Mouse (Mus musculus) T-helper 2 cell (primary cell): Measurements from ENCODE around the gene Usp20.
"Not testable (repeated sequence)": the region's sequence is repeated elsewhere in the genome, so short reads cannot be mapped to it uniquely, and the experiment has no call there.

Experiments
- in situ Hi-C: fragments of 300-600 bp; cut with MboI, MseI; formaldehyde crosslinking; loops from one replicate; pipeline ENCODE4 v1.15.1; 2025; ENCODE audit warnings: high pct_unique_total_duplicates

The Usp20 gene

DNA sequence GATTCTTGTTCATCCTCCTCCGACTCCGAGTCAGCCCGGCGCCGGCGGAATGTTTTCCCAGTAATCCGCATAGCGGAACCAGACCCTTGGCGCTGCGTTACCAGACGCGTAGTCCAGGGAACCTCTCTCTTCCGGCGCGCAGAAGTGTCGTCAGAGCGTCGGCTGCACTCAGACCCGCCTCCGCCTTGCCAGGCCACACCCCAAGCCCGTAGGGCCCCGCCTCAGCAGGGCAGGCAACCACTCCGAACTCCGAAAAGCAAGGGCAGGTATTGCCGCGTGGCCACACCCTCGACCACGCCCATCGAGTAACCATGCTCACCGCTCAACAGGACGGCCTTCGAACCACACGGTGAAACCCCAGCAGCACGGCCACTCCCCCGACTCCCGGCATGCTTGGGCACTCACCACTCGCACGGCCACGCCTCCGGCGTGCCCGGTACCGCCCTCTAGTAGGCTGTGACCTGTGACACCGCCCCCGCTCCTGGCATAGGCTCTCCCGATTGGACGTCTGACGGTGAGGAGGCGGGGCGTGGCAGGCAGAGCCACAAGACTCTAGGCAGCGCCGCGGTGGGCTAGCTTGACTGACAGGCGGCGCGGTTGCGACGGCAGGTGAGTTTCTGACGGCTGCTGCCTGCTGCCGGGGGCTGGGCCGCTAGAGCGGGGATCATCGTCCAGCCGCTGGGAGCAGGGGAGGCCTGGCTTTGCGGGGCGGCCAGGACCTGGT lies at the start of gene Usp20, which contains the start of gene BC005624:
Gene Usp20, plus strand, starts transcription at position 490 of the 724 bp plus-strand sequence.
Gene BC005624, minus strand, starts transcription at position 412 of the 724 bp plus-strand sequence.
- in situ Hi-C loops = no loop called here

DNA sequence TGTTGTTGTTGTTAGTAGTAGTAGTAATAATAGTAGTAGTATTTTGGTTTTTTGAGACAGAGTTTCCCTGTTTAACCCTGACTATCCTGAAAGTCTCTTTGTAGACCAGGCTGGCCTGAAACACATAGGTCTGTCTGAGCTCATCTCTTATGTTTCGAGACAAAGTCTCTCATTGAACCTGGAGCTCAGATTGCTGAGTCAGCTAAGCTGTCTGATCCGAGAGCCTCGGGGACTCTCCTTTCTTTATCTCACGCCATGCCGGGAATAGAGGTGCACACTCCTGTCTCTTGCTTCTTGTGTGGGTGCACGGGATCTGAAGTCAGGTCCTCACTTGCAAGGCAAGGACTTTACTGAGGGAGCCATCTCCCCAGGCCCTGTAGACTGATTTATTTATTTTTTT lies 49.0 kb upstream of the Usp20 start:
- in situ Hi-C loops = loop anchor here (5.0 kb wide), 1 partner anchor 41 kb away; no protein-coding TSS in a partner anchor

DNA sequence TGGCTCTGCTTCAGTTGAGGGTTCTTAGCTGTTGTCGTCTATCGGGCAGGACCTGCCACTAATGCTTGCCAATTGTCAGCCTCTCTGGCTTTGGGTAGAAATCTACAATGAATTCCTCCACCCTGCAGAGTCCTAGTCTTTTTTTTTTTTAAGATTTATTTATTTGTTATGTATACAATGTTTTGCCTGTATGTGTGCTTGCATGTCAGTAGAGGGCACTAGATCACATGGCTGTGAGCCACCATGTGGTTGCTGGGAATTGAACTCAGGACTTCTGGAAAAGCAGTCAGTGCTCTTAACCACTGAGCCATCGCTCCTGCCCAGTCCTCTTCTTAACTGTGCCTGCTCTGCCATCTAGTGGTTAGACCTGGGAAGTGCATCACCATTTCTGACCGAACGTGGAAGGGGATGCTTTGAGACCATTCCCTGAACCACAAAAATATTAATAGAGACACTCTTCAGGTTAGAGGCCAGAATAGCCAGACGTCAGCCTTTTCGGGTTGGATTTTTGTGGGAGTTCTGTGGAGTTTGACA lies 48.1 kb upstream of the Usp20 start:
- in situ Hi-C loops = loop anchor here (5.0 kb wide), 1 partner anchor 42 kb away; no protein-coding TSS in a partner anchor

DNA sequence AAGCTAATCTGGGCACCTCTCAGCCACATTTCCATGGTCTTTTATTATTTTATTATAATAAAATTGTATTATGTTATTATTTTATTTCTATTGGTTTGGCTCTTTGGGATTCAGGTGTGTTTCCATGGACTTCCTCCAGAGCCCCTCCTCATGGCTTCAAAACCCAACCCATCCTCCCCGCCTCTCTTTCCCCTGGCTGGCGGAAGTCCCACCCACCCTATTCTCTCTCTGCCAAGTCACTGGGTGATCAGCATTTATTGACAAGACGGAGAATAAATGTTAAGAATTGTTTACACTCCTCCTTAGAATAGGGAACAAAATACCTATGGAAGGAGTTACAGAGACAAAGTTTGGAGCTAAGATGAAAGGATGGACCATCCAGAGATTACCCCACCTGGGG lies 45.3 kb upstream of the Usp20 start:
- in situ Hi-C loops = loop anchor here (5.0 kb wide), 1 partner anchor 110 kb away; no protein-coding TSS in a partner anchor

DNA sequence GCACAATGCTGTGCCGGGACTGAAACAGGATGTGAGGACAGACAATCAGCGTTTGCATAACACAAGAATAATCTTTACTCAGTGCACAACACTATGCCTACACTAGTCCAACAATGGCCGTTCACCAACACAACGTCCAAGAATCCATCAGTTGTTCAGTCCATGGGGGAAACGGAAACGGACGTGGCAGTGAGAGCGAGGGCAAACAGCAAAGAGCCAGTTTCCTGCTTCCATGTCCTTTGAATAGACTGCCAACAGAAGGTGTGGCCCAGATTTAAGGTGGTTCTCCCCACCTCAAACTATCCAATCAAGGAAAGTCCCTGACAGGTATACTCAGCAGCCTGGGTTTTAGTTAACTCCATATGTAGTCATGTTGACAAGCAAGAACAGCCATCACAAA lies 44.3 kb upstream of the Usp20 start:
- in situ Hi-C loops = loop anchor here (5.0 kb wide), 1 partner anchor 110 kb away; no protein-coding TSS in a partner anchor

DNA sequence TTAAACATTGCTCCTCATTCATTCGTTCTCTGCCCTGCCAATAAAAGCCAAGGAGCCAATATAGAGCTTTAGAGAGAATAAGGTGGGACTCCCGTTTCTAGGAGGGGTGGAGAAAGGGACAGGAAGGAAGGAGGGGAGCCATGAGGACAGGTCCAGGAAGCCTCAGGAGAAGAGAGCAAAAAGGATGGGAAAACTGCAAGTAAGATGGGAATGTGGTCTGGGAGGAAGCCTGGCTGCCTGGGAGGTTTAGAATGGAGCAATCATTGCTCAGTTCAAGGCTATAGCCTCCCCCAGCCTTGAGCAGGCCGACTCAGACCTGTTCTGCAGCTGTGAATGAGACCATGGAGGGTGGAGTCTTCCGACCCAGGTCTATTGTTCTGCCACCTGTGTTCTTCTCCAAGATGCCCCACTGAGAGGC lies 43.5 kb upstream of the Usp20 start:
- in situ Hi-C loops = loop anchor here (5.0 kb wide), 1 partner anchor 111 kb away; no protein-coding TSS in a partner anchor

DNA sequence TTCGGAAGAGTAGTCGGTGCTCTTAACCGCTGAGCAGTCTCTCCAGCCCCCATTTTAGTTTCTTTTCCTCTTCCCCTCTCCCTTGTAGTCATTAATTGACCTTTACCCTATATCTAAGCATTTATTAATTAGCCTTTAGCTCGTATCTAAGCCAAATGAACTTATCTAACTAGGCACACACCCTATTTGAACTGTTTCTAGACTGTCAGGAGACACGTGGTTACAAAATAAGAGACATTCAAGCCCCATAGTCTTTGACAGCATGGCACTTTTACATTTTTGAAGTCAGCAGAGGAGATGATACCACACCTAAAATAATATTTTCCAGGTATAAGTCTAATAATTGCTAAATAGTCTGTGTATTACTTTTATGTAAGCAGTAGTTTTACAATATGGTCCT lies 40.5 kb upstream of the Usp20 start:
- in situ Hi-C loops = no loop called here

DNA sequence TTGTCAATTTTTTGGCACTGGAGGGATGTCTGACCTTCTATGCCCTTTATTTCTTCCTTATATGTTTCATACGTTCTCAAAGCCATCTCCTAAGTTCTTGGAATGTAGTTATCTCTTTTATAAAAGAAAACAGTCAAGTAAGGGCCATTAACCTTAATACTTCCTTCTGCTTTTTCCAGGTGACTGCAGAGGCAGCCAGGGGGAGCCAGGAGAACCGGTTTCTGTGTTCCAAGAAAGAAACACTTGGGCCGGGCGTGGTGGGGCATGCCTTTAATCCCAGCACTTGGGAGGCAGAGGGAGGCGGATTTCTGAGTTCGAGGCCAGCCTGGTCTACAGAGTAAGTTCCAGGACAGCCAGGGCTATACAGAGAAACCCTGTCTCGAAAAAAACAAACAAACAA lies 40.0 kb upstream of the Usp20 start:
- in situ Hi-C loops = not testable (repeated sequence)

DNA sequence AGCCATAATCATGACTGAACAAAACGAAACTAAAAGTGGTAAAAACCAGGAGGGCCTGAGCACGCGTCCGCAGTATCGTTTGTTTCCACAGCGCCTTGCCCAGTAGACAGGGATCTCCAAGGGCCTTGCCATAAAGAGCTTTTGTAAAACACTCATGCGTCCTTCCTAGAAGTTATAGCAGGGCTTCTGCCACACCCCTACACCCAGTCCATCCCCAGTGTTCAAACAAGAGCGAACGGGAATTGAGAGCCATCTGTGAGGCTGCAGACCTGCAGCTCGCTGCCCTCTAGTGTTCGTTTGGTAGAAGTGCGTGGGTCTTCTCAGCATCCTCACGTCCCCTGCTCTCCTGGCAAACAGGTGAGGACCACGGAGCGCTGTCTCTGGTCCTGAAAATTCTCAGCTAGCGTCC lies 39.5 kb upstream of the Usp20 start:
- in situ Hi-C loops = no loop called here

DNA sequence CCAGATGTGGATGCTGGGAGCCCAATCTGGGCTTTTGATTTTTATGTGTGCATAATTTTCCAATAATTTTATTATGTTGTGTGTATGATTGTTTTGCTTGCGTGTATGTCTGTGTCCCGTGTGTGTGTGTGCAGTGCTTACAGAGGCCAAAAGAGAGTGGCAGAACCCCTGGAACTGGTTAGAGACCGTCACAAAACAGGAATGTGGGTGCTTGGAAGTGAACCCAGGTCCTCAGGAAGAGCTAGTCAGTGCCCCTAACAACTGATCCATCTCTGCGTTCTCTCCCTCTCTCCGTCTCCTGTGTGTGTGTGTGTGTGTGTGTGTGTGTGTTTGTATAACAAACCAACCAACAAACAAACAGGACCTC lies 29.6 kb upstream of the Usp20 start:
- in situ Hi-C loops = no loop called here

DNA sequence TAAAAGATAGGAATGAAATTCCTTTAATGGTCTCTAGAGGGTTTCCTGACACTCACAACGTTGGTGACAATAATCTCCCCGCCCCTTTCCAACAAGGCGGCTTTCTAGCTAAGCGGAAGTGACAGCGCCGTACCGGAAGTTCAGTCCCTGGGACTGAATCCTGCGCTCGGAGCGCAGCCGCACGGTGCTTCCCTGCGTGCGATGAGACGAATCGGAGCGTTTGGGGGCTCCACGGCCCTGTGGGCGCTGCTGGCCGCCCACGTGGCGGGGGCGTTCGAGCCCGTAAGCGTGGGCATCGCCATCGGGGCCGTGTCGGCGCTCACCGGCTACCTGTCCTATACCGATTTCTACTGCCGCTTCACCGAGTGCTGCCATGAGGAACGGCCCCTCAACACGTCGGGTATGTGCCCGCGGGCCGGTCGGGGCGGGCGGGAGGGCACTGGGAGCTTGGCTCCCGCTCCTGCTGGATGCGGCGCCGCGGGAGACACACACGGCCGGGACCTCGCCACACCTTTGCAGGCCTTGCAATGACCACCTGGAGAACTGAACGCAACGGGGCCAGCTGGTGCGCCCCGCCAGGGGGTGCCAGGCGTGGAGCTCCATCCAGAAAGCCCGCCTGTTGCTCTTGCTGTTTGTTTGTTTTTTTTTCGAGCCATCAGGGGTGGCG lies 29.1 kb upstream of the Usp20 start, which contains the start of gene Tor1b:
Gene Tor1b, plus strand, starts transcription at position 136 of the 667 bp plus-strand sequence.
- in situ Hi-C loops = no loop called here

DNA sequence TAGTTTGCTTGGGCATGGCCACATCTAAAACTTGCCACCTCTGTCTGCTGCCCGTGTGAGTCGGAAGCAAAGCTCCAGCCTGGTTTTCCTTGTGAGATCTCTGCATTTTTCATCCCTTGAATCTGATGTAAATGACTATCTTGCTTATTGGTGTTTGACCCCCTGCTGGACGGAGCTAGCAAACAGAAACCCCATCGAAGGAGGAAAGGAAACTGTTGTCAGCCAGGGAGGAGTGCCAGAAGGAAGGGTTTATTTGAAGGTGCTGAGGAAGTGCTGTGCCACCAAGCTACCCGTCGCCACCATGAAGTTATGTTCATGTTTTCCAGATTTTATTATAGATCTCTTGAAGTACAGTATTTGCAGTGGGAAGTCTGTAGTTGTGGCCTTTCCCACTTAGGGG lies 27.3 kb upstream of the Usp20 start:
- in situ Hi-C loops = no loop called here

DNA sequence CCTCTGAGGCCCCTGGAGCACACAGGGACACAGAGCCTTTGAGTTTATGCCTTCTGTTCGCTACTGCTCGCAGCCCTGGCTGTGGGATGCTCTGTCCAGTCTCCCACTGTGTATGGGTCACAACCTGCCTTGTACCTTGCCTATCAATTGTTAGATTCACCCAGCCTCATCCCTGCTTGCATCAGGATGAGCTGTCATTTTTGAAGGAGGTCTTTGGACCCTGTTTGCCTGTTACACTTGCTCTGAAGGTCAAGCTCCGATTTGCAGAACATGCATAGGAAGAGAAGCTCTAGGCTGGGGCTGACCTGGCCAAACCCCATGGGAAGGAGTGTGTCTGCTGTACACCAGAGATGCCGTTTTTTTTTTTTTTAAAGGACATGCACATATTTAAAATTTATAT lies 24.6 kb upstream of the Usp20 start:
- in situ Hi-C loops = no loop called here

DNA sequence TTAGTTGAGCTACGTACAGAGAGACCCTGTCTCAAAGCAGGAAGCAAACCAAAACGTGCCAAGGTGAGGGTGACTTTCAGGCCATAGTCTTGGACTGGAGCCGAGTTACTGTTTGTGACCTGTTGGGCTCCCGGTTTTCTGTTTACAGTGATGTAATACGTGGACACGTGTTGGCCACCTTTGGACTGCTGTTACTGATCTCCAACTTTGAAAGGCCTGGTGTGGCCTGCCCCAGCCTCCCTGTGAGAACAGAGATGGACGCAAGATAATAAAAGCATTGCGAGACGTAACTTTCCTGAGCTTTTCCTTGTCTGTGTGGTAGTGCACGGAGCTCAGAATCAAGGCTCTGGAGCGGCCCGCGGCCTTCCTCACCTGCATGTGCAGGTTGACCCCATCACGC lies 23.4 kb upstream of the Usp20 start:
- in situ Hi-C loops = no loop called here

DNA sequence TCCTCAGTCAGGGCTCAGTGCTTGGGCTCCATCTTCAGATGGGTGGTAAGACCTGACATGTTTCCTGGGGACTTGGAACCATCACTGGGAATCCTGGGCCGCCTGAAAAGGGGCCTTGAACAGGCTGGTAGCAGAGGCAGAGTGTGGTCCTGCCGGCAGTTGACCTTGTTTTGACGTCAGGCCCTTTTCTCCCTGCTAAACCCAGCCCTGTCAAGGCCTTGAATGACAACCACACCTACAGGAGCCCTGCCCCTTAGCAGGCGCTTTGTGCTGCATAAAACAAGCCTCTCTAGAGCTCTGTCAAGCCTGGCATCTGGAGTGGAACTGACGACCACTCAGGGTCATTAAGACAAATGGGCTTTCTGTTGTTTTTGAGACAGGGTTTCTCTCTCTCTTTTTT lies 22.2 kb upstream of the Usp20 start:
- in situ Hi-C loops = no loop called here

DNA sequence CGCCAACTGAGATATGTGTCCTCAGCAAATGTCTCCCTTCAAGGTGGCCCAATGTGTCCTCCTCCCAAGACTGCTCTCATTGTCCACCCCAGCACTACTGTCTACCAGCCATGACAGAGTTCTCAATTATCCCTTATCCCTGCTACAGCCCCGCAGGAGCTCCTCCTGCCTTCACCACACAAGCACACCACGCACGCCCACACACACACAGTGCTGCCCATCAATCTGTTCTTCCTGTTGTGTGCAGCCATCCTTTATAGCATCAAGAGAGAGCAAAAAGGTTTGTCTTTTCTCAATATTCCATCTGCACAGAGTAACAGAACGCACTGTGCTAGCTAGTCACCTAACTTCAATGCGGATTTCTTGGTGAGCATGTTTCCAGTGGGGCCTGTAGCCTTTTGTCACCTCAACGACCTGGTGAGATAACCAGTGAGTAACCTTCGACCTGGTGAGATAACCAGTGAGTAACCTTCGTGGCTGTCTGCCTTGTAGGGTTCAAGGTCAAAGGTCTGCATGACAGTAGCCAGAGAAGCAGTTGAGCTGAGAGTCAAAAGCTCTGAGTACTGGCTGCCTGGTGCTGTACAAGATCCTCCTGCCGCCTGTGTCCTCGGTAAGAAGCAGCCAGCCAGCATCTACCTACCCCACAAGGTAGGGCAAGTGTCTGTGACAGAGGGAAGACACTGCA lies 19.4 kb upstream of the Usp20 start:
- in situ Hi-C loops = no loop called here

DNA sequence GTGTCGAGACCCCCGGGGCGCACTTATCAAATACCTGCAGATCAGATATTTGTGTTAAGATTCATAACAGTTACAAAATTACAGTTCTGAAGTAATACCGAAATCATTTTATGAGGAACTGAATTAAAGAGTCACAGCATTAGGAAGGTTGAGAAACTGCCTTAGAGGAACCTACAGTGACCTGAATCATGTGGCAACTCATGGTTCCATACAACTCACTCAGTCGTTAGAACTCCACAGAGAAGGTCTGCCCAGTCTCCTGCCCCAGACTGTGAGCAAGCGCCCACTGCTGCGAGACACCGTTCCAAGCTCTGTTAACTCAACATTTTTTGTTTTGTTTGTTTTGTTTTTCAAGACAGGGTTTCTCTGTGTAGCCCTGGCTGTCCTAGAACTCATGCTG lies 16.5 kb upstream of the Usp20 start:
- in situ Hi-C loops = no loop called here

DNA sequence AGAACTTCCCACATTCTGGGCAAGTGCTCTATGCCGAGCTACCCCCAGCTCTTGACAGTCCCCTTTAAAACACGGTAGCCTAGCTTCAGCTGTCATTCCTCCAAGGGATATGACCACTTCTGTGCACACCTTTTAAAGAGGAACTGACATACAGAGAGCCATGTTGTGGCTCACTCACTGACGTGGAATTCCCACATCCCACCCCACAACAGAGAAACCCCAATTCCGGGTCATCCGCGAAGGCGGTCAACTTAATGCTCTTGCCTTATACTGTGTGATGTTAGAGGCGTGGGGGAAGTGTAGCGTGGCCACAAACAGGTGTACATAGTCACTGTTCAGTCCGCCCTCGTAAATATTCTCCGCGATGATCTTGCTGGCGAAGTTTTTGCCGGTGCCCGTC lies 15.3 kb upstream of the Usp20 start:
- in situ Hi-C loops = no loop called here

DNA sequence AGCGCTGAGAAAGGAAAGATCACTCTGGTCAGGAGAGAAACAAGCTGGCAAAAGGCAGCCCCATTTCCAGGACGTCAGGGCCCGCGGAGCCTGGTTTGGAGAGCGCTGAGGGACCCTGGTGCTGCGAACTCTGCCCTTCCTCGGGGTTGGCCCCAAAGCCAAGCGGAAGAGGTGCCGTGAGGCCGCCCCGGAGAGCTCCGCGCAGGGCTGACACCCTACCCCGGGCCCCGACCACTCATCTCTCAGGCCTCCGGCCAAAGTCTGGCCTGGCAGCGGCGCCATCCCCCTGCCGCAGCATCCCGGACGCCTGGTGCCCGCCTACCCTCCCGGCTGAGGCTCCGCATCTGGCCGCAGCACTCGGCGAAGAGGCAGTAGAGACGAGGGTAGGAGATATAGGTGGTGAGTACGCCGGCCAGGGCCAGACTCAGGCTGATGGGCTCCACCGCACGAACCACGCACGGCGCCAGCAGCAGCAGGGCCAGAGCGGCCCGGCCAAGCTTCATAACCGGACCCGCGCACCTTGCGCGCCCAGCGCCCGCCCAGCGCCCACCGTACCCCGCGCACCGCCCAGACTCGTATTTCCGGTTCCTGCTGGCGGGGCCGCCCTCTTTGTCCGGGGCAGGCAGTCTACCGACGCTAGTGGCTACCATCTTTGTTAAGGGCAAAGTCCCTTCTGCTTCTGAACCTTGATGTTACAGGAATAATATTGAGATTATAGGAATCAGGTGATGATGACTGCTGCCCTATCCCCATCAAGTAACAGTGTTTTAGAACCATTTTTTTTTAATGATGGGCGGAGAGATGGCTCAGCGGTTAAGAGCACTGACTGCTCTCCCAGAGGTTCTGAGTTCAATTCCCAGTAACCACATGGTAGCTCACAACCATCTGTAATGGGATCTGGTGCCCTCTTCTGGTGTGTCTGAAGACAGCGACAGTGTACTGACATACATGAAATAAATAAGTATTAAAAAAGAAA lies 14.4 kb upstream of the Usp20 start, which contains the start of gene Tor1a:
Gene Tor1a, minus strand, starts transcription at position 582 of the 976 bp plus-strand sequence.
- in situ Hi-C loops = no loop called here

DNA sequence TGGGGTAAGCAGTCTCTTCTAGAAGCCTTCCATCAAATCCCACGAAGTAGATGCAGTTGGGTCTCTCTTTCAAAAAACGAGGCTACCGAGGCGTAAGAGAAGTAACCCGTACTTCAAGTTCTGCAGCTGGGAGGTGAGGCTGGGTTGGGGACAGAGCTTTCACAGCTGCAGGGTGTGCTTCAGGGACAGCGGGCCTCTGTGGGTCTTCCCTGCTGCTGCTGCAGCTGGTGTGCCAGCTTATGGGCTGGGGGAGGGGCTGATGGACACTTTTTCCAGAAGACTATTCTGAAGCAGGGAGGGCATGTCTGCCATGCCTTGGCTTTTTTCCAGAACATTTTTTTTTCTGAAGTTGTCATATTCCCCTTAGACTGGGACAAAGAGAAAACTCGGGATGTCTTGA lies 945 bp downstream of the Usp20 start:
- in situ Hi-C loops = no loop called here
